Mouse (Mus musculus) intestine, embryonic 14.5 days (tissue): ENCODE data around the gene Lrig1. TPM values are rescaled to one million over a fixed set of nuclear protein-coding genes. Genes with fewer than 3 reads are reported as not detected.

ENCODE experiments used
- ATAC-seq: fragments of 200-750 bp; cut with Nextera tagmentation; replicated peaks from 2 replicates; pipeline ENCODE4 v1.8.0; 2017; ENCODE audit warnings: low read depth, moderate number of reproducible peaks, moderate TSS enrichment, moderate library complexity; ENCODE audit not compliant: low FRiP score, low TSS enrichment
- DNase-seq: peaks from one replicate; pipeline ENCODE4 v3.0.0-alpha.2; 2018; ENCODE audit warnings: low spot score
- H3K27ac ChIP-seq: fragments of 300-500 bp; sonication (generic); 2 replicates; pipeline ENCODE4 v1.5.1; 2014; ENCODE audit warnings: low read depth, mild to moderate bottlenecking, control low read depth
- H3K27me3 ChIP-seq: fragments of 300-500 bp; sonication (generic); replicated peaks from 2 replicates; pipeline ENCODE4 v1.6.1; 2014; ENCODE audit warnings: low read length, control low read depth; ENCODE audit not compliant: control insufficient read depth, insufficient read depth
- H3K36me3 ChIP-seq: fragments of 300-500 bp; sonication (generic); 2 replicates; pipeline ENCODE4 v1.6.1; 2014; ENCODE audit warnings: low read length, control low read depth; ENCODE audit not compliant: control insufficient read depth, insufficient read depth
- H3K4me1 ChIP-seq: fragments of 300-500 bp; sonication (generic); replicated peaks from 2 replicates; pipeline ENCODE4 v1.6.1; 2014; ENCODE audit warnings: low read length, control low read depth, mixed read lengths; ENCODE audit not compliant: control insufficient read depth, insufficient read depth
- H3K4me2 ChIP-seq: fragments of 300-500 bp; sonication (generic); 2 replicates; pipeline ENCODE4 v1.6.1; 2014; ENCODE audit warnings: low read length
- H3K4me3 ChIP-seq: fragments of 300-500 bp; sonication (generic); 2 replicates; pipeline ENCODE4 v1.5.1; 2014; ENCODE audit warnings: low read depth, low read length, control low read depth, mixed read lengths
- H3K9ac ChIP-seq: fragments of 300-500 bp; sonication (generic); 2 replicates; pipeline ENCODE4 v1.6.1; 2014; ENCODE audit warnings: mild to moderate bottlenecking, low read length
- H3K9me3 ChIP-seq: fragments of 300-500 bp; sonication (generic); 2 replicates; pipeline ENCODE4 v1.6.1; 2016; ENCODE audit warnings: low read length, control low read depth; ENCODE audit not compliant: control insufficient read depth
- WGBS: fragments of 180-500 bp; shearing (Covaris S2); extraction: QIAGEN DNeasy Blood & Tissue Kit; methylation state at CpG from one replicate; pipeline ENCODE4 v1.1.7; 2014; 5-methylcytosine and 5-hydroxymethylcytosine counted together
- polyA plus RNA-seq: library from polyadenylated mRNA; unstranded; fragments of >200 nt; fragmentation: Nextera tagmentation; extraction: Ambion mirVana; gene quantifications from 2 replicates; pipeline ENCODE4 v1.2.1, GENCODE M21; 2014

Gene Lrig1
- polyA plus RNA-seq, 1 experiment from 2014 or later: 32.8 TPM

GRCm38 (mm10) chr6:94592243-94592642 is 107.7 kb downstream of the Lrig1 start:
- no peak overlapping the region for H3K4me3 ChIP-seq
- DNase-seq (peak; percentile 65), ATAC-seq (peak; percentile 57; the same call in 1 of the 2 replicates)
- no peaks in the 10 kb centered on the region for H3K27me3 ChIP-seq
- peaks cover 13% of the 10 kb centered on the region for H3K4me1 ChIP-seq
- no peaks in the 10 kb centered on the region for H3K9me3 ChIP-seq
- H3K9ac ChIP-seq: no peak overlapping the region
- 9% methylated on average over 8 of the region's 8 CpGs for WGBS
- no peak overlapping the region for H3K27ac ChIP-seq
- H3K36me3 ChIP-seq: no peaks in the 10 kb centered on the region
- H3K4me2 ChIP-seq: peak overlapping the region; percentile 18; the same call in 1 of the 2 replicates

- peaks cover 10% of the 10 kb centered on the region for H3K4me1 ChIP-seq
- H3K9me3 ChIP-seq: no peaks in the 10 kb centered on the region
- no peak overlapping the region for H3K4me2 ChIP-seq
- H3K27me3 ChIP-seq: no peaks in the 10 kb centered on the region
- no peaks in the 10 kb centered on the region for H3K36me3 ChIP-seq
- DNase-seq (no peak), ATAC-seq (no peak)
- no peak overlapping the region for H3K4me3 ChIP-seq
- no peak overlapping the region for H3K9ac ChIP-seq
- 74% methylated on average over 4 of the region's 4 CpGs for WGBS
- no peak overlapping the region for H3K27ac ChIP-seq
Observed at GRCm38 (mm10) chr6:94588365-94588764, 111.6 kb downstream of the Lrig1 start.

GRCm38 (mm10) chr6:94584976-94585375 is 115.0 kb downstream of the Lrig1 start:
- H3K27ac ChIP-seq: no peak overlapping the region
- DNase-seq: peak; percentile 32
- ATAC-seq: no peak

GRCm38 (mm10) chr6:94584147-94584695 is 115.7 kb downstream of the Lrig1 start:
- Histone ChIP-seq H3K9ac (no peak overlapping the region), H3K27me3 (no peaks in the 10 kb centered on the region), H3K4me1 (no peaks in the 10 kb centered on the region), H3K36me3 (no peaks in the 10 kb centered on the region), H3K27ac (no peak overlapping the region), H3K9me3 (no peaks in the 10 kb centered on the region), H3K4me3 (no peak overlapping the region), H3K4me2 (no peak overlapping the region)
- DNase-seq: peak; percentile 16
- 87% methylated on average over 9 of the region's 9 CpGs for WGBS
- ATAC-seq: no peak

More at GRCm38 (mm10) chr6:94584976-94585375, 115.0 kb downstream of the Lrig1 start:
- Histone ChIP-seq H3K4me3 (no peak overlapping the region), H3K36me3 (no peaks in the 10 kb centered on the region), H3K9me3 (no peaks in the 10 kb centered on the region), H3K27me3 (no peaks in the 10 kb centered on the region), H3K9ac (no peak overlapping the region), H3K4me2 (no peak overlapping the region), H3K4me1 (no peaks in the 10 kb centered on the region)
- WGBS: 85% methylated on average over 4 of the region's 4 CpGs

GRCm38 (mm10) chr6:94582055-94582454 is 117.9 kb downstream of the Lrig1 start:
- no peaks in the 10 kb centered on the region for H3K9me3 ChIP-seq

GRCm38 (mm10) chr6:94577991-94578390 is 122.0 kb downstream of the Lrig1 start:
- no peak for ATAC-seq
- WGBS: 62% methylated on average over 8 of the region's 8 CpGs
- no peak overlapping the region for H3K9ac ChIP-seq
- peak; percentile 52 for DNase-seq
- no peaks in the 10 kb centered on the region for H3K36me3 ChIP-seq
- H3K4me1 ChIP-seq: no peaks in the 10 kb centered on the region
- no peak overlapping the region for H3K27ac ChIP-seq
- no peaks in the 10 kb centered on the region for H3K9me3 ChIP-seq
- no peak overlapping the region for H3K4me3 ChIP-seq
- no peaks in the 10 kb centered on the region for H3K27me3 ChIP-seq
- no peak overlapping the region for H3K4me2 ChIP-seq

More at GRCm38 (mm10) chr6:94582055-94582454, 117.9 kb downstream of the Lrig1 start:
- ATAC-seq (no peak), DNase-seq (peak; percentile 44)
- no peaks in the 10 kb centered on the region for H3K36me3 ChIP-seq
- no peak overlapping the region for H3K4me3 ChIP-seq
- no peaks in the 10 kb centered on the region for H3K4me1 ChIP-seq
- no peaks in the 10 kb centered on the region for H3K27me3 ChIP-seq
- H3K27ac ChIP-seq: no peak overlapping the region
- H3K9ac ChIP-seq: no peak overlapping the region
- WGBS: 83% methylated on average over 9 of the region's 9 CpGs
- H3K4me2 ChIP-seq: no peak overlapping the region

GRCm38 (mm10) chr6:94575526-94576166 is 124.3 kb downstream of the Lrig1 start:
- H3K4me3 ChIP-seq: no peak overlapping the region
- no peak overlapping the region for H3K4me2 ChIP-seq
- H3K9me3 ChIP-seq: no peaks in the 10 kb centered on the region
- H3K36me3 ChIP-seq: no peaks in the 10 kb centered on the region
- H3K4me1 ChIP-seq: no peaks in the 10 kb centered on the region
- DNase-seq (no peak), ATAC-seq (no peak)
- no peak overlapping the region for H3K27ac ChIP-seq
- H3K9ac ChIP-seq: no peak overlapping the region
- WGBS: 53% methylated on average over 9 of the region's 9 CpGs
- H3K27me3 ChIP-seq: no peaks in the 10 kb centered on the region

GRCm38 (mm10) chr6:94568040-94568439 is 131.9 kb downstream of the Lrig1 start:
- no peak overlapping the region for H3K27ac ChIP-seq
- ATAC-seq (no peak), DNase-seq (no peak)
- H3K36me3 ChIP-seq: no peaks in the 10 kb centered on the region
- no peaks in the 10 kb centered on the region for H3K9me3 ChIP-seq
- no peaks in the 10 kb centered on the region for H3K27me3 ChIP-seq
- H3K4me2 ChIP-seq: no peak overlapping the region
- WGBS: 93% methylated on average over 2 of the region's 2 CpGs
- H3K4me1 ChIP-seq: no peaks in the 10 kb centered on the region
- no peak overlapping the region for H3K9ac ChIP-seq
- no peak overlapping the region for H3K4me3 ChIP-seq

- Histone ChIP-seq H3K9me3 (no peaks in the 10 kb centered on the region), H3K4me1 (no peaks in the 10 kb centered on the region), H3K9ac (no peak overlapping the region), H3K27ac (no peak overlapping the region), H3K4me2 (no peak overlapping the region), H3K36me3 (no peaks in the 10 kb centered on the region), H3K4me3 (no peak overlapping the region), H3K27me3 (no peaks in the 10 kb centered on the region)
- DNase-seq: no peak
- no peak for ATAC-seq
- 85% methylated on average over 2 of the region's 2 CpGs for WGBS
Observed at GRCm38 (mm10) chr6:94565766-94566165, 134.2 kb downstream of the Lrig1 start.
